Mouse (Mus musculus): Measurements from ENCODE around the gene Gba2.

- TF ChIP-seq CTCF (IDR thresholded peaks at IDR 0.05; ENCODE audit: low read depth, low read length) (no peak), POLR2A (IDR thresholded peaks at IDR 0.05; ENCODE audit: extremely low read depth, insufficient read depth, low read length) (no peak)
These were observed 3.6 kb upstream of the Gba2 start for GRCm38 (mm10) chr4:43582241-43582640.
